Mouse (Mus musculus): ENCODE results near the gene Lrch3.
"Not testable (repeated sequence)": the region's sequence is repeated elsewhere in the genome, so short reads cannot be mapped to it uniquely, and the experiment has no call there.

The Lrch3 gene

GRCm38 (mm10) chr16:33005216-33005615, 91.3 kb downstream of the Lrch3 start:
- peak; percentile 50 to 66 for DNase-seq

- DNase-seq = no peak
Observed at GRCm38 (mm10) chr16:33006888-33007287, 93.0 kb downstream of the Lrch3 start.

GRCm38 (mm10) chr16:33007436-33007835, 93.5 kb downstream of the Lrch3 start:
- no peak for DNase-seq

GRCm38 (mm10) chr16:33010166-33010565, 96.3 kb downstream of the Lrch3 start:
- DNase-seq = no peak

GRCm38 (mm10) chr16:33013801-33014200, 99.9 kb downstream of the Lrch3 start:
- DNase-seq = no peak

GRCm38 (mm10) chr16:33014921-33015320, 101.0 kb downstream of the Lrch3 start:
- no peak for DNase-seq

- DNase-seq = no peak
Observed at GRCm38 (mm10) chr16:33015396-33015907, 101.6 kb downstream of the Lrch3 start.

GRCm38 (mm10) chr16:33015986-33016385, 102.1 kb downstream of the Lrch3 start:
- DNase-seq = no peak

GRCm38 (mm10) chr16:33017677-33018349, 103.9 kb downstream of the Lrch3 start:
- no peak for DNase-seq

GRCm38 (mm10) chr16:33019117-33019770, 105.3 kb downstream of the Lrch3 start:
- DNase-seq = no peak

GRCm38 (mm10) chr16:33021381-33021780, 107.5 kb downstream of the Lrch3 start:
- DNase-seq = peak in 1 of 2 experiments; percentile 47

- peak; percentile 78 to 90 for DNase-seq
Observed at GRCm38 (mm10) chr16:33023750-33024149, 109.8 kb downstream of the Lrch3 start.

GRCm38 (mm10) chr16:33024456-33025104, 110.7 kb downstream of the Lrch3 start:
- DNase-seq = peak in 1 of 2 experiments; percentile 36

GRCm38 (mm10) chr16:33026357-33026756, 112.5 kb downstream of the Lrch3 start:
- DNase-seq = no peak

- peak in 1 of 2 experiments; percentile 59 for DNase-seq
Observed at GRCm38 (mm10) chr16:33036006-33036405, 122.1 kb downstream of the Lrch3 start.

GRCm38 (mm10) chr16:33042682-33043081, 128.8 kb downstream of the Lrch3 start:
- no peak for DNase-seq

GRCm38 (mm10) chr16:33043268-33043667, 129.4 kb downstream of the Lrch3 start:
- DNase-seq = no peak

- DNase-seq = no peak
Observed at GRCm38 (mm10) chr16:33048004-33048403, 134.1 kb downstream of the Lrch3 start.

GRCm38 (mm10) chr16:33048686-33049085, 134.8 kb downstream of the Lrch3 start:
- no peak for DNase-seq

- no peak for DNase-seq
Observed at GRCm38 (mm10) chr16:33049809-33050208, 135.9 kb downstream of the Lrch3 start.

- DNase-seq = no peak
Observed at GRCm38 (mm10) chr16:33053141-33053540, 139.2 kb downstream of the Lrch3 start.

GRCm38 (mm10) chr16:33054927-33055326, 141.0 kb downstream of the Lrch3 start:
- DNase-seq = not testable (repeated sequence)

GRCm38 (mm10) chr16:33055655-33056054, 141.8 kb downstream of the Lrch3 start:
- DNase-seq = no peak

All from lung, postnatal 4 days (tissue).